Comparison of ENCODE assay signal across 14 mouse cellular contexts in the genomic region with DNA sequence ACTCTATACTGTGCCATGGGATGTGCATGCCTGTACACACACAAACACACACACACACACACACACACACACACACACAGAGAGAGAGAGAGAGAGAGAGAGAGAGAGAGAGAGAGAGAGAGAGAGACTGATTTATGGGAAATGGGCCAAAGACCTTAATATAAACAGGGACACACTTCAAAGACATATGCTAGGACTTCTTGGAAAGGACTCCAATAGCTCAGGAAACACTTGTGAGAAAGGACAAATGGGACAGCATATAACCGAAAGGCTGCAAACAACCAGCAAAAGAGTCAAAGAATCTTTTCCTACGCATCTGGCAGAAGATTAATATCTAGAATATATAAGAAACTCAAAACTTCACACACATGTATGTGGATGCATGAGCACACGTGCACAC. TPM values are rescaled to one million over a fixed set of nuclear protein-coding genes. Genes with fewer than 3 reads are reported as not detected.
"Had no signal": no experiment of that assay in that cellular context is flagged by ENCODE, and none has a peak within 500 bp of the region (broad histone marks: within the 10 kb centered on the region; RNA-seq: fewer than 3 reads in every experiment).

No protein-coding gene starts in this region.

- H3K9me3 ChIP-seq: limb, embryonic 12.5 days; limb, embryonic 15.5 days had no signal

- H3K4me2 ChIP-seq: limb, embryonic 12.5 days; limb, embryonic 15.5 days; liver, embryonic 11.5 days; midbrain, embryonic 11.5 days had no signal

- H3K4me3 ChIP-seq: limb, embryonic 12.5 days; limb, embryonic 15.5 days had no signal

- ATAC-seq: liver, postnatal 0 days had no signal

- H3K27me3 ChIP-seq: limb, embryonic 12.5 days; limb, embryonic 15.5 days had no signal

- H3K36me3 ChIP-seq: limb, embryonic 12.5 days; limb, embryonic 15.5 days had no signal

- DNase-seq: kidney, adult 18-20 months; kidney, adult 9 months; kidney, postnatal 14 days; kidney, postnatal 4 days; left cerebral cortex, postnatal 4 days; liver, postnatal 0 days; midbrain, embryonic 14.5 days; thymus, postnatal 25 days had no signal

- H3K27ac ChIP-seq: limb, embryonic 12.5 days; limb, embryonic 15.5 days; liver, embryonic 14.5 days had no signal

- H3K9ac ChIP-seq: limb, embryonic 12.5 days; limb, embryonic 15.5 days; liver, embryonic 14.5 days; liver, postnatal 0 days had no signal

RNA-seq across cellular contexts. Expression of a gene that starts 43.2 kb away (rescaled TPM):
- total RNA-seq: megakaryocyte-erythroid progenitor cell, adult 5-6 weeks had no signal
